Mouse (Mus musculus): Measurements from ENCODE around the gene Mical2. TPM values are rescaled to one million over a fixed set of nuclear protein-coding genes. Genes with fewer than 3 reads are reported as not detected.

Mical2 gene
- total and polyA plus RNA-seq, 3 experiments, result not detected

GRCm38 (mm10) chr7:112242587-112242986 lies 16.9 kb downstream of the Mical2 start:
- Histone ChIP-seq H3K27ac (ENCODE audit: insufficient read depth, low read depth) (no peak overlapping the region), H3K27me3 (replicated peaks) (peaks cover 99% of the 10 kb centered on the region), H3K9ac (ENCODE audit: insufficient read depth, low read depth) (no peak overlapping the region), H3K79me2 (replicated peaks; ENCODE audit: control insufficient read depth, extremely low read depth, insufficient read depth, poor library complexity, severe bottlenecking) (no peaks in the 10 kb centered on the region), H3K9me3 (replicated peaks; ENCODE audit: low read length) (peaks cover 5% of the 10 kb centered on the region), H3K4me2 (ENCODE audit: insufficient read depth, low read depth, poor library complexity, severe bottlenecking) (no peak overlapping the region), H3K36me3 (replicated peaks in 1 of 2; ENCODE audit: control insufficient read depth in 1 of 2, insufficient read depth in 1 of 2, low read length in 1 of 2) (no peaks in the 10 kb centered on the region), H3K4me3 (replicated peaks in 1 of 3; ENCODE audit: low read depth in 2 of 3, low read length in 2 of 3, poor library complexity in 1 of 3) (no peak overlapping the region), H3K4me1 (ENCODE audit: control insufficient read depth in 1 of 2, insufficient read depth in 2 of 2) (peaks cover 4 to 6% of the 10 kb centered on the region in 2 experiments; a peak in 3 of 4 replicates)
- in situ Hi-C loops (cut with MboI; ENCODE audit: low pct_ligation_motif_present, low pct_unique_long_range_greater_than_20kb, low sequenced_read_pairs), result no loop called here
- no peak for TF ChIP-seq MAZ (IDR thresholded peaks at IDR 0.05; ENCODE audit: low read depth, low read length)
- no peak for TF ChIP-seq ZC3H11A (IDR thresholded peaks at IDR 0.05; ENCODE audit: low read depth, low read length)
- TF ChIP-seq RCOR1 (conservative IDR thresholded peaks at IDR 0.05; ENCODE audit: low read depth, low read length), result no peak
- TF ChIP-seq CTCF (conservative IDR thresholded peaks at IDR 0.05 in 1 of 2, IDR thresholded peaks at IDR 0.05 in 1 of 2; ENCODE audit: low read depth in 2 of 2, low read length in 2 of 2), result no peak
- TF ChIP-seq ELF1 (IDR thresholded peaks at IDR 0.05; ENCODE audit: low read depth, low read length), result no peak
- no peak for TF ChIP-seq EP300 (IDR thresholded peaks at IDR 0.05; ENCODE audit: low read length)
- TF ChIP-seq NRF1 (IDR thresholded peaks at IDR 0.05; ENCODE audit: low read depth, low read length), result no peak
- TF ChIP-seq CHD1 (IDR thresholded peaks at IDR 0.05; ENCODE audit: low read depth, low read length), result no peak
- dilution Hi-C loops (cut with MboI; ENCODE audit: extremely low pct_ligation_motif_present, extremely low pct_unique_long_range_greater_than_20kb, low sequenced_read_pairs), result no loop called here
- DNase-seq (ENCODE audit: extremely low read depth), result no peak

GRCm38 (mm10) chr7:112244071-112244470 lies 18.4 kb downstream of the Mical2 start:
- H3K4me2 ChIP-seq (ENCODE audit: insufficient read depth, low read depth, poor library complexity, severe bottlenecking), result no peak overlapping the region
- dilution Hi-C loops (cut with MboI; ENCODE audit: extremely low pct_ligation_motif_present, extremely low pct_unique_long_range_greater_than_20kb, low sequenced_read_pairs) (no loop called here), in situ Hi-C loops (cut with MboI; ENCODE audit: low pct_ligation_motif_present, low pct_unique_long_range_greater_than_20kb, low sequenced_read_pairs) (no loop called here)
- H3K9ac ChIP-seq (ENCODE audit: insufficient read depth, low read depth), result no peak overlapping the region
- TF ChIP-seq ZNF384 (IDR thresholded peaks at IDR 0.05; ENCODE audit: low read depth, low read length) (no peak), KAT2A (IDR thresholded peaks at IDR 0.05; ENCODE audit: insufficient replicate concordance, low read length) (no peak), MEF2A (IDR thresholded peaks at IDR 0.05; ENCODE audit: borderline replicate concordance, low read depth, low read length) (no peak), MXI1 (IDR thresholded peaks at IDR 0.05; ENCODE audit: low read depth, low read length) (no peak), NELFE (IDR thresholded peaks at IDR 0.05; ENCODE audit: low read depth, low read length) (no peak)
- no peak for DNase-seq (ENCODE audit: extremely low read depth)
- no peaks in the 10 kb centered on the region for H3K79me2 ChIP-seq (replicated peaks; ENCODE audit: control insufficient read depth, extremely low read depth, insufficient read depth, poor library complexity, severe bottlenecking)
- H3K27me3 ChIP-seq (replicated peaks), result peaks cover 96% of the 10 kb centered on the region
- peaks cover 5% of the 10 kb centered on the region for H3K9me3 ChIP-seq (replicated peaks; ENCODE audit: low read length)
- H3K4me3 ChIP-seq (replicated peaks in 1 of 3; ENCODE audit: low read depth in 2 of 3, low read length in 2 of 3, poor library complexity in 1 of 3), result no peak overlapping the region
- no peaks in the 10 kb centered on the region for H3K36me3 ChIP-seq (replicated peaks in 1 of 2; ENCODE audit: control insufficient read depth in 1 of 2, insufficient read depth in 1 of 2, low read length in 1 of 2)
- H3K4me1 ChIP-seq (ENCODE audit: control insufficient read depth in 1 of 2, insufficient read depth in 2 of 2), result peaks cover 8 to 16% of the 10 kb centered on the region in 2 experiments
- H3K27ac ChIP-seq (ENCODE audit: insufficient read depth, low read depth), result no peak overlapping the region

DNA sequence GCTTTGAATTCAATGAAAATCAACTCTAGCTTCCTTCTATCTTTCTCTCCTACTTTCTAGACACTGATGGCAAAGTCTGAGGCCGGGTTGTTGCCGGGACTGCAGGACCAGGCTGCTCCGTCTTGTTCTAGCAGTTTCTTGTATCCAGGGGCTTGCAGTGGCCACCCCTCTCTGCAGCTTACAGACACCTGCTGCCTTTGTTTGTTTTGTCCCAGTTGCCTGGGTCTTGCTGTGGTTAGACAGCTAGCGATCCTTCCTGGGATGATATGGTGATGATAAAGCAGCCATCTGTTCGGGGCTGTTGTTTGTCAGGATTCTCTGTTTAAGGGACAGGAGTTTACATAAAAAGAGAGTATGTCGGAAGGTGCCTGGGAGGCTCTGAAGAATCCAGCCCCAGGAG lies 19.0 kb downstream of the Mical2 start:
- Histone ChIP-seq H3K27ac (ENCODE audit: insufficient read depth, low read depth) (no peak overlapping the region), H3K9me3 (replicated peaks; ENCODE audit: low read length) (peaks cover 5% of the 10 kb centered on the region), H3K4me3 (replicated peaks in 1 of 3; ENCODE audit: low read depth in 2 of 3, low read length in 2 of 3, poor library complexity in 1 of 3) (no peak overlapping the region), H3K4me1 (ENCODE audit: control insufficient read depth in 1 of 2, insufficient read depth in 2 of 2) (peaks cover 8 to 16% of the 10 kb centered on the region in 2 experiments), H3K4me2 (ENCODE audit: insufficient read depth, low read depth, poor library complexity, severe bottlenecking) (no peak overlapping the region), H3K36me3 (replicated peaks in 1 of 2; ENCODE audit: control insufficient read depth in 1 of 2, insufficient read depth in 1 of 2, low read length in 1 of 2) (no peaks in the 10 kb centered on the region), H3K9ac (ENCODE audit: insufficient read depth, low read depth) (no peak overlapping the region), H3K79me2 (replicated peaks; ENCODE audit: control insufficient read depth, extremely low read depth, insufficient read depth, poor library complexity, severe bottlenecking) (no peaks in the 10 kb centered on the region), H3K27me3 (replicated peaks) (peaks cover 96% of the 10 kb centered on the region)
- no peak for DNase-seq (ENCODE audit: extremely low read depth)
- TF ChIP-seq NRF1 (IDR thresholded peaks at IDR 0.05; ENCODE audit: low read depth, low read length), result no peak
- no peak for TF ChIP-seq EP300 (IDR thresholded peaks at IDR 0.05; ENCODE audit: low read length)
- TF ChIP-seq NELFE (IDR thresholded peaks at IDR 0.05; ENCODE audit: low read depth, low read length), result no peak
- TF ChIP-seq TBP (conservative IDR thresholded peaks at IDR 0.05; ENCODE audit: low read depth, low read length), result no peak
- TF ChIP-seq USF1 (IDR thresholded peaks at IDR 0.05; ENCODE audit: low read depth, low read length), result no peak
- no peak for TF ChIP-seq SMC3 (IDR thresholded peaks at IDR 0.05; ENCODE audit: low read depth, low read length)
- TF ChIP-seq ZKSCAN1 (IDR thresholded peaks at IDR 0.05; ENCODE audit: borderline replicate concordance, low read depth, low read length), result no peak
- no peak for TF ChIP-seq SIN3A (IDR thresholded peaks at IDR 0.05; ENCODE audit: low read length)
- TF ChIP-seq ZC3H11A (IDR thresholded peaks at IDR 0.05; ENCODE audit: low read depth, low read length), result no peak
- no peak for TF ChIP-seq TCF12 (IDR thresholded peaks at IDR 0.05; ENCODE audit: low read depth, low read length)
- TF ChIP-seq RAD21 (IDR thresholded peaks at IDR 0.05; ENCODE audit: low read depth, low read length), result no peak
- TF ChIP-seq MXI1 (IDR thresholded peaks at IDR 0.05; ENCODE audit: low read depth, low read length), result no peak
- no peak for TF ChIP-seq JUN (IDR thresholded peaks at IDR 0.05; ENCODE audit: insufficient read depth, low read depth, low read length)
- TF ChIP-seq RCOR1 (conservative IDR thresholded peaks at IDR 0.05; ENCODE audit: low read depth, low read length), result no peak
- no peak for TF ChIP-seq MAX (IDR thresholded peaks at IDR 0.05; ENCODE audit: low read length)
- no peak for TF ChIP-seq POLR2AphosphoS2 (IDR thresholded peaks at IDR 0.05; ENCODE audit: low read depth, low read length)
- no peak for TF ChIP-seq MAZ (IDR thresholded peaks at IDR 0.05; ENCODE audit: low read depth, low read length)
- dilution Hi-C loops (cut with MboI; ENCODE audit: extremely low pct_ligation_motif_present, extremely low pct_unique_long_range_greater_than_20kb, low sequenced_read_pairs) (no loop called here), in situ Hi-C loops (cut with MboI; ENCODE audit: low pct_ligation_motif_present, low pct_unique_long_range_greater_than_20kb, low sequenced_read_pairs) (no loop called here)

Data from CH12.LX (cell line).